ENCODE assay signal across 14 mouse cellular contexts in the genomic region with DNA sequence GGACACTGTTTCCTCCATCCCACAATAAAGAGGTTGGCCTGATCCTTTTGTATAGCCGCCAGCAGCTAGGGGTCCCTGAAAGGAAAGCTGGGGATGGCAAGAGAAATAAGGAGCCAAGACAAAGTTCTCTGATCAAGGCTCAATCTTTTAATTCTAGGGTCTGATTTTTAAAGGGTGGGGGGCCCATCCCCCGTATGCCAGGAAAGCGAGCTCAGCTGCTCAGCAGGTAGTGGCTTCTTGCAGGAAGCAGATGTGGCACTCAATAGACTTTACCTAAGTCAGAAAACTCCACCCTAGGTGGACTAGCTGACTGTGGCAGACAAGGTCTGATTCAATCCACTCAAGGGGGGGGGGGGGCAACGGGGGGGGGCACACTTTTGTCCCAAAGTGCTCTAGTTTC. TPM values are rescaled to one million over a fixed set of nuclear protein-coding genes. Genes with fewer than 3 reads are reported as not detected.
"Had no signal": no experiment of that assay in that cellular context is flagged by ENCODE, and none has a peak within 500 bp of the region (broad histone marks: within the 10 kb centered on the region; RNA-seq: fewer than 3 reads in every experiment).

No protein-coding gene starts in this region.

- ATAC-seq: intestine, embryonic 15.5 days; midbrain, embryonic 13.5 days had no signal

- H3K27me3 ChIP-seq: intestine, embryonic 15.5 days; midbrain, embryonic 13.5 days had no signal

- H3K4me3 ChIP-seq: intestine, embryonic 15.5 days; left cerebral cortex, adult 2 months; limb, embryonic 10.5 days; midbrain, embryonic 13.5 days had no signal

- H3K36me3 ChIP-seq: intestine, embryonic 15.5 days; limb, embryonic 10.5 days; midbrain, embryonic 13.5 days had no signal

- H3K9ac ChIP-seq: intestine, embryonic 15.5 days; lung, embryonic 14.5 days; midbrain, embryonic 13.5 days had no signal

- H3K4me2 ChIP-seq: intestine, embryonic 15.5 days; lung, embryonic 14.5 days; midbrain, embryonic 13.5 days had no signal

- H3K27ac ChIP-seq: intestine, embryonic 15.5 days; left cerebral cortex, adult 2 months; midbrain, embryonic 13.5 days had no signal

- DNase-seq: kidney, adult 18-20 months; kidney, postnatal 10 days; kidney, postnatal 4 days; lung, embryonic 14.5 days; lung, postnatal 14 days; right cerebral cortex, postnatal 25 days; thymus, adult 18-20 months; thymus, postnatal 14 days had no signal

- H3K9me3 ChIP-seq: intestine, embryonic 15.5 days; limb, embryonic 10.5 days; midbrain, embryonic 13.5 days had no signal

RNA-seq across cellular contexts. Expression of a gene that starts 1.9 kb away (rescaled TPM):
- polyA plus RNA-seq: small intestine, adult 2 months had no signal

RNA-seq across cellular contexts. Expression of a gene that starts 13.0 kb away (rescaled TPM):
- total RNA-seq: left cerebral cortex, postnatal 14 days had no signal
